In genomic region chrX:95968594-95968965, GRCm38 (mm10) we compare ENCODE assay signal across 8 mouse cellular contexts. TPM values are rescaled to one million over a fixed set of nuclear protein-coding genes. Genes with fewer than 3 reads are reported as not detected.
DNase-seq lines count a peak whose midpoint lies in the region; ATAC-seq lines count a peak whose summit lies in the region.

No protein-coding gene starts in this region.

- peak overlapping the region; percentile 32; the same call in 1 of the 2 replicates for H3K9ac ChIP-seq in heart, embryonic 15.5 days
- H3K9ac ChIP-seq in liver, embryonic 12.5 days: peak overlapping the region; percentile 66
- H3K9ac ChIP-seq in stomach, embryonic 16.5 days (ENCODE audit: low read length): peak overlapping the region; percentile 72

- ATAC-seq in CD4-positive, CD25-positive, alpha-beta regulatory T cell, adult 4 months: peak; percentile 94
- ATAC-seq in heart, embryonic 15.5 days (replicated peaks; ENCODE audit: insufficient number of reproducible peaks, insufficient read depth, low FRiP score, low read depth): peak; percentile 88
- ATAC-seq in liver, embryonic 12.5 days: peak; percentile 88
- peak; percentile 94 for ATAC-seq in stomach, embryonic 16.5 days (ENCODE audit: insufficient read depth, low FRiP score)

- H3K9me3 ChIP-seq in forebrain, embryonic 10.5 days: no peaks in the 10 kb centered on the region
- no peaks in the 10 kb centered on the region for H3K9me3 ChIP-seq in heart, embryonic 15.5 days (replicated peaks)
- no peaks in the 10 kb centered on the region for H3K9me3 ChIP-seq in liver, embryonic 12.5 days (replicated peaks)
- H3K9me3 ChIP-seq in stomach, embryonic 16.5 days (replicated peaks; ENCODE audit: control insufficient read depth, low read length): no peaks in the 10 kb centered on the region

- DNase-seq in c-Kit-positive CD71-negative TER-119-negative erythroid progenitor cells, embryonic 14.5 days (ENCODE audit: low read depth): peak; percentile 80
- peak; percentile 85 for DNase-seq in forebrain, embryonic 10.5 days (ENCODE audit: extremely low spot score, low spot score)
- DNase-seq in kidney, postnatal 14 days: peak; percentile 77
- peak; percentile 79 to 85 for DNase-seq in natural killer cell, adult 2 months (ENCODE audit: low spot score in 2 of 2)

- H3K4me2 ChIP-seq in heart, embryonic 15.5 days: peak overlapping the region; percentile 72
- peak overlapping the region; percentile 84 for H3K4me2 ChIP-seq in liver, embryonic 12.5 days
- H3K4me2 ChIP-seq in stomach, embryonic 16.5 days (ENCODE audit: low read depth, low read length): peak overlapping the region; percentile 59

- H3K36me3 ChIP-seq in forebrain, embryonic 10.5 days (replicated peaks): no peaks in the 10 kb centered on the region
- H3K36me3 ChIP-seq in heart, embryonic 15.5 days: no peaks in the 10 kb centered on the region
- no peaks in the 10 kb centered on the region for H3K36me3 ChIP-seq in liver, embryonic 12.5 days
- H3K36me3 ChIP-seq in stomach, embryonic 16.5 days (ENCODE audit: control insufficient read depth, insufficient read depth, low read length): no peaks in the 10 kb centered on the region

- peak overlapping the region; percentile 56 for H3K4me3 ChIP-seq in forebrain, embryonic 10.5 days
- H3K4me3 ChIP-seq in heart, embryonic 15.5 days: peak overlapping the region; percentile 49
- H3K4me3 ChIP-seq in liver, embryonic 12.5 days: peak overlapping the region; percentile 58
- peak overlapping the region; percentile 38 for H3K4me3 ChIP-seq in stomach, embryonic 16.5 days (replicated peaks; ENCODE audit: low read length)

- 19% methylated on average over 6 of the region's 6 CpGs for WGBS in forebrain, embryonic 10.5 days
- 13% methylated on average over 6 of the region's 6 CpGs for WGBS in heart, embryonic 15.5 days
- WGBS in liver, embryonic 12.5 days (ENCODE audit: insufficient replicate concordance): 11% methylated on average over 6 of the region's 6 CpGs
- WGBS in stomach, embryonic 16.5 days: 23% methylated on average over 6 of the region's 6 CpGs

- H3K27ac ChIP-seq in forebrain, embryonic 10.5 days: peak overlapping the region; percentile 96
- peak overlapping the region; percentile 12; the same call in 1 of the 2 replicates for H3K27ac ChIP-seq in heart, embryonic 15.5 days
- peak overlapping the region; percentile 80 for H3K27ac ChIP-seq in liver, embryonic 12.5 days
- H3K27ac ChIP-seq in stomach, embryonic 16.5 days (ENCODE audit: low read length): peak overlapping the region; percentile 38; the same call in 1 of the 2 replicates

- H3K27me3 ChIP-seq in forebrain, embryonic 10.5 days (ENCODE audit: poor library complexity, severe bottlenecking): peaks cover 11% of the 10 kb centered on the region; the same call in 1 of the 2 replicates
- no peaks in the 10 kb centered on the region for H3K27me3 ChIP-seq in heart, embryonic 15.5 days
- no peaks in the 10 kb centered on the region; the same call in 1 of the 2 replicates for H3K27me3 ChIP-seq in liver, embryonic 12.5 days (replicated peaks)
- no peaks in the 10 kb centered on the region; the same call in 1 of the 2 replicates for H3K27me3 ChIP-seq in stomach, embryonic 16.5 days (ENCODE audit: control insufficient read depth, insufficient read depth, low read length)

- H3K4me1 ChIP-seq in forebrain, embryonic 10.5 days: peaks cover 24% of the 10 kb centered on the region
- H3K4me1 ChIP-seq in heart, embryonic 15.5 days (replicated peaks): no peaks in the 10 kb centered on the region
- H3K4me1 ChIP-seq in liver, embryonic 12.5 days: peaks cover 16% of the 10 kb centered on the region
- H3K4me1 ChIP-seq in stomach, embryonic 16.5 days (ENCODE audit: control insufficient read depth, insufficient read depth, low read length): no peaks in the 10 kb centered on the region

RNA-seq across cellular contexts. Expression of gene Las1l, which starts 11.8 kb away (rescaled TPM):
- 100 to 1,000 TPM in 1 of 2 experiments, 10 to 100 TPM in 1; 57.8 to 125 TPM for polyA plus RNA-seq in CD4-positive, CD25-positive, alpha-beta regulatory T cell, adult 4 months (2017; shearing (Covaris generic))
- polyA plus RNA-seq in forebrain, embryonic 10.5 days (2016; fragmentation: Nextera tagmentation; extraction: Ambion mirVana): 81.9 and 84.5 TPM in 2 replicates
- polyA plus RNA-seq in heart, embryonic 15.5 days (2015; fragmentation: Nextera tagmentation; extraction: Ambion mirVana): 49.7 and 54.8 TPM in 2 replicates
- 52.8 and 52.9 TPM in 2 replicates for polyA plus RNA-seq in liver, embryonic 12.5 days (2016; fragmentation: Nextera tagmentation; extraction: Ambion mirVana)
- polyA plus RNA-seq in stomach, embryonic 16.5 days (2015; fragmentation: Nextera tagmentation; extraction: Ambion mirVana): 56.1 and 56.4 TPM in 2 replicates

Comparison
In these comparisons a context has a peak if more than half of its experiments do, and no peak if none do; other contexts are left out.
1. Peak in every context shown above with its lines: DNase-seq, ATAC-seq, H3K4me3 ChIP-seq and H3K27ac ChIP-seq.
2. H3K27ac ChIP-seq: peak in every context shown above with its lines; median percentile 96 in forebrain, embryonic 10.5 days; 80 in liver, embryonic 12.5 days; 38 in stomach, embryonic 16.5 days; 12 in heart, embryonic 15.5 days.